Mouse (Mus musculus): ENCODE measurements around the gene Lcn4. TPM values are rescaled to one million over a fixed set of nuclear protein-coding genes. Genes with fewer than 3 reads are reported as not detected.

Gene Lcn4
- polyA plus RNA-seq, 1 experiment = not detected

DNA sequence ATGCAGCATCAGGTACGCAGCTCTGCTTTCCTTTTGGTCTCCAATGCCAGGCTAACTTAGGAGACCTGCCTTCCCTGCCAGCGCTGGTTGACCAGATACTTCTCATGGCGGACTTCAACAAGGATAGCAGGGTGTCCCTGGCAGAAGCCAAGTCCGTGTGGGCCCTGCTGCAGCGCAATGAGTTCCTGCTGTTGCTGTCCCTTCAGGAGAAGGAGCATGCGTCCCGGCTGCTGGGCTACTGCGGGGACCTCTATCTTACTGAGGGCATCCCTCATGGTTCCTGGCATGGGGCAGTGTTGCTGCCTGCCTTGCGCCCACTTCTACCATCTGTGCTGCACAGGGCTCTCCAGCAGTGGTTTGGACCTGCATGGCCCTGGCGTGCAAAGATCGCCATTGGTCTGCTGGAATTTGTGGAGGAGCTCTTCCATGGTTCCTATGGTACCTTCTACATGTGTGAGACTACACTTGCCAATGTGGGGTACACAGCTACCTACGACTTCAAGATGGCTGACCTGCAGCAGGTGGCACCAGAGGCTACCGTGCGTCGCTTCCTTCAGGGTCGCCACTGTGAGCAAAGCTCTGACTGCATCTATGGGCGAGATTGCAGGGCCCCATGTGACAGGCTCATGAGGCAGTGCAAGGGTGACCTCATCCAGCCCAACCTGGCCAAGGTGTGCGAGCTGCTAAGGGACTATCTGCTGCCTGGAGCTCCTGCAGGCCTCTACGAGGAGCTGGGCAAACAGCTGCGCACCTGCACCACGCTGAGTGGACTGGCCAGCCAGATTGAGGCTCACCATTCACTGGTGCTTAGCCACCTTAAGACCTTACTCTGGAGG lies 35.4 kb downstream of the Lcn4 start:
- no peak for DNase-seq (ENCODE audit: extremely low spot score in 1 of 2, low spot score in 1 of 2)

DNA sequence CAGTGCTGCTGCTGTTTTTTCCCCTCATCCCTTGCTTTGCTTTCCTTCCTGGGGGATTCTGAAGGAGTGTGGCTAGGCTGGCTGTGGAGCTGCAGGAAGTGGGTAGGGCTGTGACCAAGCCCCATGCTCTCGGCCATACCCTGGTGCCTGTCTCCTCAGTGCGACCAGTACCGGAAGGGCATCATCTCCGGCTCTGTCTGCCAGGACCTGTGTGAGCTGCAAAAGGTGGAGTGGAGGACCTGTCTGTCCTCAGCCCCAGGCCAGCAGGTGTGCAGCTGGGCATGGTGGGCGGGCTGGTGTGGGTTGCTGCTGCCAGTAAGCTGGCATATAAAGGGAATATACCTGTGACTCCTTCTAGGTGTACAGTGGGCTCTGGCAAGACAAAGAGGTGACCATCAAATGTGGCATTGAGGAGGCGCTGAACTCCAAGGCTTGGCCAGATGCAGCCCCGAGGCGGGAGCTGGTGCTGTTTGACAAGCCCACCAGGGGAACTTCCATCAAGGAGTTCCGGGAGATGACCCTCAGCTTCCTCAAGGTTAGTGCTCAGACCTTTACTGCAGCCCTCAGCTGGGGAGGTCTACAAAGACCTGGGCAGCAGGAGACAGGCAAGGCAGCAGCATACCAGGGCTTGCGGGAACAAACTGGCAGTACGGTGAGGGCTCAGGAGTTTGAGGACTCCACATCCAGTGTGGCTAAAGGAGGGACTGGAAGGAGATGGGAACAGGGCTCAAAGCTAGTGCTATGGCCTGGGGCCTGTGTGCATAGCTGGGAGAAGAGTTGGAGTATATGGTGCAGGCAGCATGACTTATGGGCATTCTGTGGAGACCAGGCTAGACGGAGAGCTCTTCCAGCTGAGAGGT lies 36.2 kb downstream of the Lcn4 start:
- DNase-seq (ENCODE audit: extremely low spot score in 1 of 2, low spot score in 1 of 2) = no peak

DNA sequence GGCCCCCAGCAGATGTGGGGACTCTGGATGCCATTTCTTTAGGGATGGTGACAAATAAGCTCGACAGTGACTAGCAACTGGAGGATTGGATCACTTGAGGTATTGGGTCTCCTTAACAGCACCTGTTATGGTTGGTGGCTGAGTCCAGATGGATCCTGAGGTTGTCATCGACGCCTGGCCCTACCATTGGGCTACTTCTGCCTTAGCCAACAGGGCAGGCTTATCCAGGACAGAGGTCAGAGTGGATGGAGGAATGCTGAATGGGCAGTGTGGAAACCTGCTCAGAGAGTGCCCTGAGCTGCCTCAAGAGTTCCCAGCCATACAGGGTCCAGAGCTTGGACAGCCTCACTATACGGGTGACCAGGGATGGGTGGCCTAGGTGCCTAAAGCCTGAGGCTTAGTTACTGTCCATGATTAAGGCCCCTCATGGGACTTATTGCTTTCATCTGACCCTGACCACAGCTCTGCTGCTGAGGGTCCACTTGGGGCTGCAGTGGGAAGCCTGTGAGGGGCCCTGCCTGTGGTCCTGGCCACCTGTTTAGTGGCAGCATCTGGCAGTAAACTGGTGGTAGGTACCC lies 37.0 kb downstream of the Lcn4 start:
- no peak for DNase-seq (ENCODE audit: extremely low spot score in 1 of 2, low spot score in 1 of 2)

DNA sequence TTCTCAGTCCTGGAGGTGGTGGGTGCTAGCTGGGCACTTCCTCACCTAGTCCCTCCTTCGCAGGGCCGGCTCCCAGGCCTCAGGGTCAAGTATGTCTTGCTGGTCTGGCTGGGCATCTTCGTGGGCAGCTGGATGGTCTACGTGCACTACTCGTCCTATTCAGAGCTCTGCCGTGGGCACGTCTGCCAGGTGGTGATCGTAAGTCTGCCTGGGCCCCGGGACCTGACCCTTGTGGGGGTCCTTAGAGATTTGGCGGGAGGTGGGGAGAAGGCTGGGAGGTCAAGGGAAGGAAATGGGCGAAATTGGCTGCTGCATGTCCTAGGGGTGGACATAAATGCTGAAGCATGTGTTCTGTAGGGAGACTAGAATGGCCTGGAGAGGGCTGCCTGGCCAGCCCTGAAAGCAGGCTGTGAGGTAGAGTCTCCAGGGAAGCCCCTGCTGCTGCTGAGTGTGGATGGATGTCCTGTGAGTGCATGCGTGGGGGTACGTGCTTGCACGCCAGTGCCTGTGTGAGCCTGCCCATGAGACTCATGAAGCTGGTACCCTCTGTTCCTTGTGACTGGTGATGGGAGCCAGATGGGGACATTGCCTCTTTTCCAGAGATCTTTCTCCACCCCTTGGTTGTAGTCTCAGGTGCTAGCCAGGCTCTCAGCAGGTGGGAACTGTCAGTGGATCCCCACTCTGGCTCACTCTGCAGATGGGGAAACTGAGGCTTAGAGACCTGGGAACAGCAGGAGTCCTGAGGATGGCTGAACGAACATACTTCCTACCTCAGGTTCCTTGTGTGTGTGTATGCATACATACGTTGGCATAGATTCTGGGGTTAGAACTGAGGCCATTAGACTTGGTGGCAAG lies 38.3 kb downstream of the Lcn4 start:
- no peak for DNase-seq (ENCODE audit: extremely low spot score in 1 of 2, low spot score in 1 of 2)

GRCm38 (mm10) chr2:26628792-26629437 lies 42.2 kb downstream of the Lcn4 start:
- DNase-seq (ENCODE audit: extremely low spot score in 1 of 2, low spot score in 1 of 2) = no peak

- peak; percentile 62 to 91 for DNase-seq (ENCODE audit: extremely low spot score in 1 of 2, low spot score in 1 of 2)
Observed at GRCm38 (mm10) chr2:26627921-26628739, 43.0 kb downstream of the Lcn4 start, which contains the start of gene Fam69b. Gene Fam69b, plus strand, starts transcription at chr2:26628457.

DNA sequence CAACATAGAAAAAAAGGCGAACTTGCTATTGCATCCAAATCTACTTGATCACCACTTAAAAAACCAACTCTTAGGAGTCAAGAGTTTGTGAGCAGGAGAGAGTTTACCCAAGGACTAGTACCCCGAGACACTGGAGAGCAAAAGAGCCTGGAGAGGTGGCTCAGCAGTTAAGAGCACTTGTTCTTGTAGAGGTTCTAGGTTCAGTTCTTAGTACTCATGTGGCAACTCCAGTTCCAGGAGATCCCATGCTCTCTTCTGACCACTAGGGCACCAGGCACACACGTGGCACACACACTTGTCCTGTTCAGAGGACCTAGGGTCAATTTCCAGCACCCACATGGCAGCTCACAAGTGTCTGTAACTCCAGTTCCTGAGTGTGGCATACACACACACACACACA lies 45.0 kb downstream of the Lcn4 start:
- DNase-seq (ENCODE audit: extremely low spot score in 1 of 2, low spot score in 1 of 2) = no peak

DNA sequence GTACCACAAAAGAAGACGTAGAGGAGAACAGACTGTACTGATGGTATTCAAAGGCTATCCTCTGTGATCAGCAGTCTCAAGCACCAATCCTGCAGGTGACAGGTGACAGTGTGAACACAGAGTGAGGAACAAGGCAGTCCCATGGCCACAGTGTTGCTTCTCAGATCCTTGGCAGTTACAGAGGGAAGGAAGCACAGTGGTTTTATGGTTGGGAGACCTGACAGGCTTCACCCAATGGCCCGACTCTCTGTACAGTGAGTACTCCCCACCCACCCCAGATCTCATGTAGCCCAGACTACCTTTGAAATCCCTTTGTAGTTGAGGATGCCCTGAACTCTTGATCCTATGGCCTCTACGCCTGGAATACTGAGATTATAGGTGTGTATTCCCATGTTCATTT lies 45.7 kb downstream of the Lcn4 start:
- no peak for DNase-seq (ENCODE audit: extremely low spot score in 1 of 2, low spot score in 1 of 2)

DNA sequence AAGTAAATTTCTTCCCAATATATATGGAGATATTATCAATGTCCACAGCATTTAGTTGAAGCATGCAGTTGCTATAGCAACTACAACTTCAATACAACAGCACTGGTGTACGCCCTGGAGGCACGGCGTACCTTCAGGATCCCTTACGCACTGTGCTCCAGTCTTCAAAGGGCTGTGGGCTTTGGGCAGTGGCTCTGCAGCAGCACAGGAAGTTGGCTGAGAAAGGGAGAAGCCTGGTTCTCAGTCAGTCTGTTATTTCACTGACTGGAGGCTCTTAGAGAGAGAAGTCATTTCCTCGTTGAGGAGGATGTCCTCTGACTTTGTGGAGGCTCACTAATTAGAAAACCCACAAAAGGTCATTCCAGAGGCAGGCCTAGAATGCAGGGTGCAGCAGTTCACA lies 48.1 kb downstream of the Lcn4 start:
- no peak for DNase-seq (ENCODE audit: extremely low spot score in 1 of 2, low spot score in 1 of 2)

DNA sequence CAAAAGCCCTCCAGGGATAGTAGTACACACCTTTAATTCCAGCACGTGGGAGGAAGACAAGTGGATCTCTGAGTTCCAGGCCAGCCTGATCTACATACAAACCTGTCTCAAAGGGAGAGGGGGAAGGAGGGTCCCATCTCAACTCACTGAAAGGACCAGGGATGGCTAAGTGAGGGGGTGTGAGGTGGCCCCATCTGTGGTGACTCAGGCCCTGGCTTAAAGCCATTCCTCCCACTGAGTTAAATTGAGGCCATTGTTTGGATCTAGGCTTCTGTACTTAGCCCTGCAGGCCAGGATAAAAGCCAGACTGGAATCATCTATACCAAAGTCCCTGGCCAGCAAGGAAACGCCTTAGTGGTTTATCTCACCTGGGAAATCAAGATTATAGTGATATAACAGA lies 49.8 kb downstream of the Lcn4 start:
- DNase-seq (ENCODE audit: extremely low spot score in 1 of 2, low spot score in 1 of 2) = no peak

DNA sequence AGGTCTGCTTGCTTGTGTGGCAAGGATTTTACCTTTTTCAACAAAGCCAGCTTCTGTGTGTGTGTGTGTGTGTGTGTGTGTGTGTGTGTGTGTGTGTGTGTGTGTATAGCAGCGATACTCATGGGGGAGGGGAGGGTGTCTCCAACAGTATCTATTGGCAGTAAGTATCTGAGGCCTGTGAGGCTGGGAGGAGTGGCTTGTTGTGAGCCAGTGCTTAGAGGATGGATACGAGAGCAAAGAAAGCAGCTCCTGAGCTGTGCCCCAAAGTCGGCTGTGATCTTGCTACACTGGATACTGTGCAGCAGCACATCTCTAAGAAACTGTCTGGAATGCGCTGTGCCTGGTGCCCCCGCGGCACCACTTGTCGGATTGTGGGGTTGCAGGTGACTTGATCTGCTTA lies 53.2 kb downstream of the Lcn4 start:
- DNase-seq (ENCODE audit: extremely low spot score in 1 of 2, low spot score in 1 of 2) = no peak

Other genes starting within 250 kb of the Lcn4 start
- gene Sec16a, start 226.1 kb downstream of the Lcn4 start, polyA plus RNA-seq (2012; rRNA removed) = 30.8 and 36.1 TPM in 2 replicates
- gene Notch1, start 154.6 kb downstream of the Lcn4 start, polyA plus RNA-seq (2012; rRNA removed) = 13.0 and 13.2 TPM in 2 replicates
- gene Egfl7, start 91.3 kb downstream of the Lcn4 start, polyA plus RNA-seq (2012; rRNA removed) = 123 and 130 TPM in 2 replicates
- not detected in 2 replicates for gene Gm20532, start 84.6 kb downstream of the Lcn4 start, polyA plus RNA-seq (2012; rRNA removed)
- gene Agpat2, start 66.9 kb downstream of the Lcn4 start, polyA plus RNA-seq (2012; rRNA removed) = 2.7 and 3.6 TPM in 2 replicates
- gene Fam69b, start 42.8 kb downstream of the Lcn4 start, polyA plus RNA-seq (2012; rRNA removed) = 82.4 and 88.0 TPM in 2 replicates
- gene Abo, start 193.7 kb upstream of the Lcn4 start, polyA plus RNA-seq (2012; rRNA removed) = not detected in 2 replicates
- 20.2 and 20.8 TPM in 2 replicates for gene Surf6, start 231.6 kb upstream of the Lcn4 start, polyA plus RNA-seq (2012; rRNA removed)
- 51.7 and 53.9 TPM in 2 replicates for gene Med22, start 239.4 kb upstream of the Lcn4 start, polyA plus RNA-seq (2012; rRNA removed)
- gene Rpl7a, start 239.5 kb upstream of the Lcn4 start, polyA plus RNA-seq (2012; rRNA removed) = 705 and 741 TPM in 2 replicates
- 54.6 and 58.2 TPM in 2 replicates for gene Surf2, start 245.1 kb upstream of the Lcn4 start, polyA plus RNA-seq (2012; rRNA removed)
- gene Surf1, start 245.2 kb upstream of the Lcn4 start, polyA plus RNA-seq (2012; rRNA removed) = 128 and 129 TPM in 2 replicates